Mouse (Mus musculus): ENCODE measurements around the gene Smim20. TPM values are rescaled to one million over a fixed set of nuclear protein-coding genes. Genes with fewer than 3 reads are reported as not detected.

The Smim20 gene
- polyA plus RNA-seq, 2 experiments: 17.3 to 35.2 TPM

- ATAC-seq (ENCODE audit: insufficient read depth): no peak
- Histone ChIP-seq H3K9ac (replicated peaks) (no peak overlapping the region), H3K9me3 (ENCODE audit: control insufficient read depth, low read length) (no peaks in the 10 kb centered on the region), H3K4me2 (ENCODE audit: low read depth) (no peak overlapping the region), H3K4me1 (replicated peaks; ENCODE audit: control insufficient read depth in 2 of 2, insufficient read depth in 2 of 2, low read length in 1 of 2) (no peaks in the 10 kb centered on the region), H3K27me3 (ENCODE audit: control insufficient read depth, insufficient read depth, low read length) (no peaks in the 10 kb centered on the region), H3K4me3 (ENCODE audit: insufficient read depth in 1 of 2, low read depth in 2 of 2, low read length in 2 of 2) (no peak overlapping the region), H3K36me3 (replicated peaks; ENCODE audit: control insufficient read depth, insufficient read depth, low read depth) (no peaks in the 10 kb centered on the region), H3K27ac (no peak overlapping the region)
- TF ChIP-seq CTCF (IDR thresholded peaks at IDR 0.05; ENCODE audit: low read depth): no peak
- no peak for DNase-seq (ENCODE audit: low read depth in 3 of 3, low spot score in 3 of 3)
- 13% methylated on average over 9 of the region's 9 CpGs for WGBS (ENCODE audit: insufficient replicate concordance)
Observed at GRCm38 (mm10) chr5:53289438-53289837, 22.6 kb downstream of the Smim20 start.

- H3K9ac ChIP-seq (replicated peaks): no peak overlapping the region
Observed at GRCm38 (mm10) chr5:53294627-53295026, 27.7 kb downstream of the Smim20 start.

DNA sequence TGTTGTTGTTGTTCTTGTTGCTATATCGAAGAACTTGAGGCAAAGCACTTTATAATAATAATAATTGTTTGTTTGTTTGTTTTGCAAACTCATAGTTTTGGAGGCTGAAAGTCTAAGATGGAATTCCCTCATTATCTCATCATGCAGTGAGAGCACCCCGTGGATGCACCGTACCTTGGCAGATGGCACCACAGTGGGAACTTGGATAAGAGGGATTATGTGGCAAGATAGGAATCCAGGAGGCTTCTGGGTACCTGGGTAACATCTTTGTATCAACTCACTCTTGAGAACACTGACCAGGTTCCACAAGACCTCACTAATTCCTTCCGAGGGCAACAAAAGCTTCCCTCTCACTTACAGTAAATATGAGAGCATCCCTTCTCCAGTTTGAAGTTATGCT lies 30.1 kb downstream of the Smim20 start:
- Histone ChIP-seq H3K36me3 (replicated peaks; ENCODE audit: control insufficient read depth, insufficient read depth, low read depth) (no peaks in the 10 kb centered on the region), H3K27ac (no peak overlapping the region), H3K4me3 (ENCODE audit: insufficient read depth in 1 of 2, low read depth in 2 of 2, low read length in 2 of 2) (no peak overlapping the region), H3K9me3 (ENCODE audit: control insufficient read depth, low read length) (no peaks in the 10 kb centered on the region), H3K27me3 (ENCODE audit: control insufficient read depth, insufficient read depth, low read length) (no peaks in the 10 kb centered on the region), H3K4me2 (ENCODE audit: low read depth) (no peak overlapping the region), H3K9ac (replicated peaks) (no peak overlapping the region), H3K4me1 (replicated peaks; ENCODE audit: control insufficient read depth in 2 of 2, insufficient read depth in 2 of 2, low read length in 1 of 2) (no peaks in the 10 kb centered on the region)
- WGBS (ENCODE audit: insufficient replicate concordance): 58% methylated on average over 4 of the region's 4 CpGs
- TF ChIP-seq CTCF (IDR thresholded peaks at IDR 0.05; ENCODE audit: low read depth) (no peak), EP300 (IDR thresholded peaks at IDR 0.05; ENCODE audit: low read depth) (no peak)
- ATAC-seq (ENCODE audit: insufficient read depth): no peak
- no peak for DNase-seq (ENCODE audit: low read depth in 3 of 3, low spot score in 3 of 3)

More at GRCm38 (mm10) chr5:53294627-53295026, 27.7 kb downstream of the Smim20 start:
- WGBS (ENCODE audit: insufficient replicate concordance): 58% methylated on average over 5 of the region's 5 CpGs
- Histone ChIP-seq H3K36me3 (replicated peaks; ENCODE audit: control insufficient read depth, insufficient read depth, low read depth) (no peaks in the 10 kb centered on the region), H3K9me3 (ENCODE audit: control insufficient read depth, low read length) (no peaks in the 10 kb centered on the region), H3K4me3 (ENCODE audit: insufficient read depth in 1 of 2, low read depth in 2 of 2, low read length in 2 of 2) (no peak overlapping the region), H3K27me3 (ENCODE audit: control insufficient read depth, insufficient read depth, low read length) (no peaks in the 10 kb centered on the region), H3K4me2 (ENCODE audit: low read depth) (no peak overlapping the region), H3K27ac (no peak overlapping the region), H3K4me1 (replicated peaks; ENCODE audit: control insufficient read depth in 2 of 2, insufficient read depth in 2 of 2, low read length in 1 of 2) (no peaks in the 10 kb centered on the region)
- no peak for ATAC-seq (ENCODE audit: insufficient read depth)
- no peak for DNase-seq (ENCODE audit: low read depth in 3 of 3, low spot score in 3 of 3)
- TF ChIP-seq CTCF (IDR thresholded peaks at IDR 0.05; ENCODE audit: low read depth): no peak
- no peak for TF ChIP-seq EP300 (IDR thresholded peaks at IDR 0.05; ENCODE audit: low read depth)

DNA sequence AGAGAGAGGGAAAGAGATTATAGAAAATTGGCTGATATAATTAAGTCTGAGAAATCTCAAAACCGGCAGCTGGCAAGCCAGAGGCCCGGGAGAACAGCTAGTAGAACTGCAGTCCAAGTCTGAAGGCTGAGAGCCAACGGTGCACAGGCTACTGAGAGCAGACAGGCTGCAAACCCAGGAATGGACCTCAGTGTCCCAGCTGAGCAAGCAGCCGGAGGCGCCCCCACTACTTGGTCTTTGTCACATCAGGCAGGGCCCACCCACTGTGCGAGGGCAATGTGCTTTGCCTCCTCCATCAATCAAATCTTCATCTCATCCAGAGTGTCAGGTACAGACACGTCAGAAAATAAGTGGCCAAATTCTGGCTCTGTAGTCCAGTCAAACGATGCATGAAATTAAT lies 34.6 kb downstream of the Smim20 start:
- Histone ChIP-seq H3K4me2 (ENCODE audit: low read depth) (no peak overlapping the region), H3K9me3 (ENCODE audit: control insufficient read depth, low read length) (no peaks in the 10 kb centered on the region), H3K4me3 (ENCODE audit: insufficient read depth in 1 of 2, low read depth in 2 of 2, low read length in 2 of 2) (no peak overlapping the region), H3K27me3 (ENCODE audit: control insufficient read depth, insufficient read depth, low read length) (no peaks in the 10 kb centered on the region), H3K4me1 (replicated peaks; ENCODE audit: control insufficient read depth in 2 of 2, insufficient read depth in 2 of 2, low read length in 1 of 2) (no peaks in the 10 kb centered on the region), H3K9ac (replicated peaks) (no peak overlapping the region), H3K27ac (no peak overlapping the region), H3K36me3 (replicated peaks; ENCODE audit: control insufficient read depth, insufficient read depth, low read depth) (no peaks in the 10 kb centered on the region)
- TF ChIP-seq EP300 (IDR thresholded peaks at IDR 0.05; ENCODE audit: low read depth): no peak
- ATAC-seq (ENCODE audit: insufficient read depth): no peak
- WGBS (ENCODE audit: insufficient replicate concordance): 68% methylated on average over 8 of the region's 8 CpGs
- no peak for DNase-seq (ENCODE audit: low read depth in 3 of 3, low spot score in 3 of 3)

GRCm38 (mm10) chr5:53302895-53303670 lies 36.2 kb downstream of the Smim20 start:
- Histone ChIP-seq H3K4me3 (ENCODE audit: insufficient read depth in 1 of 2, low read depth in 2 of 2, low read length in 2 of 2) (no peak overlapping the region), H3K9me3 (ENCODE audit: control insufficient read depth, low read length) (no peaks in the 10 kb centered on the region), H3K4me1 (replicated peaks; ENCODE audit: control insufficient read depth in 2 of 2, insufficient read depth in 2 of 2, low read length in 1 of 2) (no peaks in the 10 kb centered on the region), H3K4me2 (ENCODE audit: low read depth) (no peak overlapping the region), H3K27ac (no peak overlapping the region), H3K36me3 (replicated peaks; ENCODE audit: control insufficient read depth, insufficient read depth, low read depth) (no peaks in the 10 kb centered on the region), H3K27me3 (ENCODE audit: control insufficient read depth, insufficient read depth, low read length) (no peaks in the 10 kb centered on the region), H3K9ac (replicated peaks) (no peak overlapping the region)
- WGBS (ENCODE audit: insufficient replicate concordance): 62% methylated on average over 10 of the region's 10 CpGs
- DNase-seq (ENCODE audit: low read depth in 3 of 3, low spot score in 3 of 3) (no peak), ATAC-seq (ENCODE audit: insufficient read depth) (no peak)
- TF ChIP-seq EP300 (IDR thresholded peaks at IDR 0.05; ENCODE audit: low read depth): no peak
- no peak for TF ChIP-seq CTCF (IDR thresholded peaks at IDR 0.05; ENCODE audit: low read depth)
